Mouse (Mus musculus): Measurements from ENCODE around the gene Hist1h2ag.

Hist1h2ag gene

DNA sequence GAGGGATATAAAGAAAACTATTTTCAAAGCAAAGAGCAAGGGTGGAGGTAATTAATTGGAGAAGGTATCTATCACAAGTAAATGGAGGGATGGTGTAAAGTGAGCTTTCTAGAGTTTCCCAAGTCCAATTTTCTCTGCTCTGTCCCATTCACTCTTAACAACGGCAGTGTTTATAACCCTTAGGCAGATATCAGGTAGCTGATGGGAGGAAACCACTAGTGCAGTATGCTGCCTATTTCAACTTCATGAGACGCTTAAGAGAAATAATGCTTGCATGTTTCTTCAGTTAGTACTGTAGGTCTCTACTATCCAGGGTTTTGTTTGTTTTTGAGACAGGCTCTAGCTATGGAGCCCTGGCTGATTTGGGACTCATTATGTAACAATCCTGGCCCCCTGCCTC lies 5.3 kb downstream of the Hist1h2ag start:
- no peak for DNase-seq (ENCODE audit: inconsistent age in 2 of 2, low spot score in 1 of 2)

DNA sequence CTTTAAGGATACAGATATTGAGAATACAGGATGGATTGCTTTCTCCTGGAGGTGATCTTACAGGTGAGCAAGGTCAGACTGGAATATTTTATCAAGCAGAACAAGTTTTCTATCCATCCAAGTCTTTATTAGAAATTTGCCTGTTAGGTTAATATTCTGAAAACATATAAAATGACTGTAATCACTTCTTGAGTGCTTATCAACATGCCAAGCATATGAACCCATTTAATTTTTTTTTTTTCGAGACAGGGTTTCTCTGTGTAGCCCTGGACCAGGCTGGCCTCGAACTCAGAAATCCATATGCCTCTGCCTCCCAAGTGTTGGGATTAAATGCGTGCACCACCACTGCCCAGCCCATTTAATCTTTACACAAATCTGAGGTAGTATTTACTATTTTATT lies 5.8 kb downstream of the Hist1h2ag start:
- DNase-seq (ENCODE audit: inconsistent age in 2 of 2, low spot score in 1 of 2) = no peak

DNA sequence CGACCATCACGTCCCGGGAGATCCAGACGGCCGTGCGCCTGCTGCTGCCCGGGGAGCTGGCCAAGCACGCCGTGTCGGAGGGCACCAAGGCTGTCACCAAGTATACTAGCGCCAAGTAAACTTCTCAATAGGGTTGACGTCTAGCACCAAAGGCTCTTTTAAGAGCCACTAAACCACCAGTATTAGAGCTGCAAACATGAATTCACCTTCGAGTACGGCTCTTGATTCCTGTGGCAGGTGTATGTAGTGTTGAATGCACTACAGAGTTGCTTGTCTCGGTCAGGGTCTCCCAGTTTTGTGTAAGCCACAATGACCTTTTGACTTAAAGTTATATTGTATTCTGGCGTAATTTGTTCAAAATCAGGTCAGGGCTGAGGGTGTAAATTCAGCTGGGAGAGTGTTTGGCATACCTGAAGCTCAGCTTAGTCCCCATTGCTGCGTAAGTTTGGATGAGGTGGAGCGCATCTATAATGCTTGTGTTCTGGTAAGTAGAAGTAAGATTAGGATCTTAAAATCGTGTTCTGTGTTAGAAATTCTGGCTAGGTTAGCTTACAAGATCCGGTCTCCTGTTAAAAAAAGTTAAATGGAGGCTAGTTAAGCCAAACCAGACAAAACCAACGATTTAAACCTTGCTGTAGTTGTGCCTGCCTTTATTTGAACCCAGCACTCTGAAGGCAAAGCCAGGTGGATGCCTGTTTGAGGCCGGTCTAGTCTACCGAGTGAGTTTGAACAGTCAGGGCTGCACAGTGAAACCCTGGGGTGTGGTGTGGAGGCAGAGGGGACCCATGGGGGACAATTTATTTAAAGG lies 6.4 kb downstream of the Hist1h2ag start:
- DNase-seq (ENCODE audit: inconsistent age in 2 of 2, low spot score in 1 of 2) = peak in 1 of 2 experiments; percentile 53

DNA sequence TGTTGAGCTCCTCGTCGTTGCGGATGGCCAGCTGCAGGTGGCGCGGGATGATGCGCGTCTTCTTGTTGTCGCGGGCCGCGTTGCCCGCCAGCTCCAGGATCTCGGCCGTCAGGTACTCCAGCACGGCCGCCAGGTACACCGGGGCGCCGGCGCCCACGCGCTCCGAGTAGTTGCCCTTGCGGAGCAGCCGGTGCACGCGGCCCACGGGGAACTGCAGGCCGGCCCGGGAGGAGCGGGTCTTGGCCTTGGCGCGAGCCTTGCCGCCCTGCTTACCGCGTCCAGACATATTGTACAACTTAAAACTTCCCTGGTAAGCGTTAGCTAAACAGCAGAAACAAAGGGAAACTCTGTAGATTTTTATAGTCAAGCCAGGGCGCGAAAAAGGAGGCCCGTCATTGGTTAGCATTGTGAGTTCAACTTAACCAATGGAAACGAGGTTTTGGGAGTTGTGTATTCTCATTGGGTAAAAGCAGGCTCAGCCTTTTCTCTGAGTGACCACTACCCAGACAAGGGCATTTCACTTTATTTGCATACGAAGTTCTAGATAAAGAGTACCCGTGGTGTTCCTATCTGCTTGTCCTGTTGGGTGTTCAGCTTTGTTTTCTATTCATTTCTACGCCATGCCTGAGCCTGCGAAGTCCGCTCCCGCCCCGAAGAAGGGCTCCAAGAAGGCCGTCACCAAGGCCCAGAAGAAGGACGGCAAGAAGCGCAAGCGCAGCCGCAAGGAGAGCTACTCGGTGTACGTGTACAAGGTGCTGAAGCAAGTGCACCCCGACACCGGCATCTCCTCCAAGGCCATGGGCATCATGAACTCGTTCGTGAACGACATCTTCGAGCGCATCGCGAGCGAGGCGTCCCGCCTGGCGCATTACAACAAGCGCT lies 7.2 kb downstream of the Hist1h2ag start, which contains the start of the genes Hist1h2ah and Hist1h2bk:
Hist1h2ah (minus strand) TSS at position 302 of the 882 bp plus-strand sequence.
Hist1h2bk (plus strand) TSS at position 604 of the 882 bp plus-strand sequence.
- DNase-seq (ENCODE audit: inconsistent age in 2 of 2, low spot score in 1 of 2) = peak; percentile 84 to 95

DNA sequence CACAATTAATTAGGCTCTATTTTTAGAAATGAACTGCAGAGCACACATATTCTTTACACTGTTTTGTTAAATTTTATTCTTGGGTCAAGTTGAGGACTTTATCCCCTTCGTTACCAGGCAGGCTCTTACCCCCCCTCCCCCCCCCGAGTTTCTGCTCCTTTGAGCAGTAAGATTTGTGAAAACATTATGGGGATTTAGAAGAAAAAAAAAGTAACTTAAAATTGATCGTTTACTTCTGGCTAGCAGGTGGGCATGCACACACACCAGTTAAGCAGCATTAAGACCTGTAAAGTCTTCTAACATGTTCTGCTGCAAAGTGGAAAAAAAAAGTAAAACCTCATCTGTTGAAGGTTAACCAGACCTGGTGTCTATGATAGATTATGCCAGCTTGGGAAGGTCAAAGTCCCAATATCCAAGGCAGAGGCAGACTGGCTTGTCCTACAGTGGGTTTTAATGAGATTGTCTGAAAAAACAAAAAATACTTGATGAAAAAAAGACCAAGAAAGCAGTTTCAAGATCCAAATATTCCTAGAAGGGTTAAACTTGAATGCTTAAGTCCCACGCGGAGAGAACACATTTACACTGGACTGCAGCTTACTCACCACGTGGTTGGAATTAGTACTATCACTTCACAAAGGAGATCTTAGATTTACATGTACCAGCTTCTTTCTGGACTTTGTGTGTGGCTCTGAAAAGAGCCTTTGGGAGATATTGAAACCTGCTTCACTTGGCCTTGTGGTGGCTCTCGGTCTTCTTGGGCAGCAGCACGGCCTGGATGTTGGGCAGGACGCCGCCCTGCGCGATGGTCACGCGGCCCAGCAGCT lies 8.1 kb downstream of the Hist1h2ag start:
- peak in 1 of 2 experiments; percentile 67 for DNase-seq (ENCODE audit: inconsistent age in 2 of 2, low spot score in 1 of 2)

DNA sequence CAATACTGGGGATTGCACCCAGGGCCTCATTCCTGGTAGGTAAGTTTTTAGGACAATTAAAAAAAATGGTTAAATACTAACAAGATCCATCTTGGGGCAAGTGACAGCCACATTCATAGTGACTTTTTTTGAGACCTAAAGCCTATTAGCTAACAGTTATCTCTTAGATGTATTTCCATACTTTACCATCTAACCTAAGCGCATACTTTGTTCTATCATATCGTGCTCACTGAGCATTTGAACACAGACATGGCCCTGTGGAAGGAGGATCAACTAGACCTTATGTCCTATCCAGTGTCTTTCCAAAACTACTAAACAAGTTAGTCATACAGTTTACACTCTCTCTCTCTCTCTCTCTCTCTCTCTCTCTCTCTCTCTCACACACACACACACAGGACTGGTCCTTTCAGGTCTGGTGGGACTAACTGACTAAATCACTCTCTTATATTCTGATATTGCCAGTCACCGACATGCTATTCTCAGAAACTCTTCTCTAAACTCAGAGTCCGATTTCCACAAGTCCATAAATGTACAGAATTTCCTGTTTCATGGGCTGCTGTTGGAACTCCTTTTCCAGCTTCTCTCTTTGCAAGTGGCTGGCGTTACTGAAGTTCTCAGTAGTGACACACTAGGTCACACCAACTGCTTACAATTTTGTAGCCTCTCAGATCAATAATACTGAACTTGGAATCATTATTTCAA lies 8.9 kb downstream of the Hist1h2ag start:
- no peak for DNase-seq (ENCODE audit: inconsistent age in 2 of 2, low spot score in 1 of 2)

DNA sequence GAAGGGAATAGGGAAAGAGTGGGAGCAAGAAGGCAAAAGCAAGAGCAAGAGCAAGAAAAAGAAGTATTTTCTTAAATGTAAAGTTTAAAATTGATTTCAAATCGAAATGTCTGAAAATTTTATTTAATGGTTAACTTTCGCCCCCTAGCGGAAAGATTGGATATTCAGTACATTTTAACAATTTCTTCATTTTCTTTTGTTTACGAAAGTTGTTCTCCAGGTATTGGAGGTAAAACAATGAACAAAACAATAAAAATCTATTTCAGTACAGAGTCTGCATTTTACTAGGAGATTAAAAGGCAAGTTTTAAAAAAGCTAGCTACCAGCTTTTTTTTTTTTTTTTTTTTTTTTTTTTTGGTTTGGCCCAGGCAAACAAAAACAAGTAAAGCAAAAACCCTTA lies 12.3 kb downstream of the Hist1h2ag start:
- peak in 1 of 2 experiments; percentile 65 for DNase-seq (ENCODE audit: inconsistent age in 2 of 2, low spot score in 1 of 2)

DNA sequence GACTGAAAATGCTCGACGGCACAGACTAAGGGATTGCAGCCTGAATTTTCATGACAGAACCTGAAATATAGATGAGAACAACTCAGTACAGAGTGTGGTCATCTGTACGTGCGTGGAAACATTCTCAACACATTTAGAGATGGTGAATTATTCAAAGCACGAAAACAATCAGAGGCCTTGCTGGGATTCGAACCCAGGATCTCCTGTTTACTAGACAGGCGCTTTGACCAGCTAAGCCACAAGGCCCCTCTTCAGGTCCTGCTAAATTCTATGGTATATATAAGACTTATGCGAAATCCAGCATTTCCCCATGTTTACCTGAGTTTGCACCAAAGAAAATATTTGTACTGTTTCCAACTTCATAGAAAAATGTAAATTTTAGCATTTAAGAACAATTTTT lies 12.8 kb downstream of the Hist1h2ag start:
- no peak for DNase-seq (ENCODE audit: inconsistent age in 2 of 2, low spot score in 1 of 2)

DNA sequence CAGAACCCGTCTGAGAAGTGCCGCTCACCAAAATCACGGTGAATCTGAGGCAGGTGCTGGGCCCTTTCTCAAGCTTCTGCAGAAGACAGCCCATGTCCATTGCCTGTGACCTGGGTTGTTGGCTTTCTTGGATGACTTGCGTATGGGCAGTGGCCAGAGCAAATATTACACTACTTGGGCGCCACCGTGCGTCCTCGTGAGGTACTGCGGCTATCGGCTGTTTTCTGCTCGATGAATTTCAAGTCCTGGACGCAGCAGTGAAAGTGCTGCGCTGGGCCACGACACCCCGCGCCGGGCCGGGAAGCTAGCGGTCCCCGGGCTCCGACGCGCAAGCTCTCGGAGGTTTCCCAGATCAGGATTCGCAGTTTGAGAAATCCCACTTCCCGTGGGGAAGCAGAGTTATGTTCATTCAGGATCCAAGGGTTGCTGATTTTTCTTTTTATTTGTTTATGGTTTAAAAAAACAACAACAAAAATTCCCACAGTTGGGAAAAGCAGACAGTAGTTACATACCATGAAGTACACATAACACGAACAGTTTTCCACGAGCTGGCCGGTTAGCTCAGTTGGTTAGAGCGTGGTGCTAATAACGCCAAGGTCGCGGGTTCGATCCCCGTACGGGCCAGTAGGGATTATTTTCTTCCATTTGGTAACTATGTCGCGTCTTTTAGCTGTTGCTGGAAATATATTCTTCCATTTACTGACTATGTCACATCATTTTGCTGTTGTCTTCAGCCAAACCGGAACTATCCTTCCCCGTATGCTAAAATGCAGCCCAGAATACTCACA lies 13.9 kb downstream of the Hist1h2ag start:
- DNase-seq (ENCODE audit: inconsistent age in 2 of 2, low spot score in 1 of 2) = peak; percentile 95 to 99

DNA sequence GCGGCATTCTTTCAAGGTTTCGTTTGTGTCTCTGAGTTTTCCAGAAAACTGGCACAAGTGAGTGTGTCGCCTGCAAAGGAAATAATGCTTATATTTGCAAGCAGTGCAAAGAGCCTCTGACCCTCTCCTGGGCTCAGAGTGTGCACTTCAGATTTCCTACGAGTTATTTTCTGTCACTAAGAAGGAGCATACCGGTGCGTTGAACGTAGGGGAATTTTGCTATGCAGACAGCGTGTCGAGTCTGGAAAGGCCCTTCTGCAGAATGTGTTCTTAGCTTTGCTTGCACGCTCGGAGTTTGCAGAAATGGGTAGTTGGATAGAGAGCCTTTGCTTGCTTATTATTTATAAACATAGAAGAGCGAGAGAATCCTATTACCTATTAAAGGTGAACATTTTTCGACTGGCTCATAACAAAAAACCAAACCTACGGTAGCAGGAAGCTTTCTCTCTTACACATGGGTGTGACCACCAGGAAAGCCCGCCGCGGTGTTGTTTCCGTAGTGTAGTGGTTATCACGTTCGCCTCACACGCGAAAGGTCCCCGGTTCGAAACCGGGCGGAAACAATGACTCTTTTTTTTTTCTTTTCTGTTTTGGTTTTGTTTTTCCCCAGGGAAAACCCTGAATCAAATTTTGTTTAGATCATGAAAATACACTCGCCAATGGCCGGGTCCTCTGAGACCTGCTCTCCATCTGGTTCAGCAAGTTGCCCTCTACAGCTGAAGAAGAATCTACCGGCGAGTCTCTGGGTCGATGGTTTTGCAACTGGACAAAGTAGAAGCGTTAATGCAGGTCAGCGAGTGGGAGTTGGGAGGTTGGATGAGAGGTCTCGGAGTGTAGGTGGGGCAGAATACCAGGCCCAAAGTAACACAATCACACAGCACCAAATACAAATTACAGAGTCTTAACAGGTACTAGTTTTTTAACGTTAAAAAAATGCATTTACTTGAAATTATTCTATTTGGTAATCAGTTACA lies 16.4 kb downstream of the Hist1h2ag start:
- peak; percentile 83 to 96 for DNase-seq (ENCODE audit: inconsistent age in 2 of 2, low spot score in 1 of 2)

DNA sequence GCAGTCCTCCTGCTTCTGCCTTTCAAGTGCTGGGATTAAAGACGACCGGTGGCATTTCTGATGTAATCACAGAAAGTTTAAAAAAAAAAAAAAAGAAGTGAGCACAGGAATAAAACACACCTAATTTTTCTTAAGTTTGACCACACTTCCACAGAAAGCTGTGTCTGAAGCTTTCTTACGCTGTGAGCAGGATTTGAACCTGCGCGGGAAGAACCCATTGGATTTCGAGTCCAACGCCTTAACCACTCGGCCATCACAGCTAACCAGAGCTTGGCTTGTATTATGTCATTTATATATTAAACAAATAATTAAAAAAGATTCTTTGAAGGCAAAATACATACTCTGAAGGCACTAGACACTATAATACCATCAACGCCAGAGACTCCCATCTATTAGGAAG lies 20.5 kb downstream of the Hist1h2ag start:
- DNase-seq (ENCODE audit: inconsistent age in 2 of 2, low spot score in 1 of 2) = peak; percentile 85 to 96

DNA sequence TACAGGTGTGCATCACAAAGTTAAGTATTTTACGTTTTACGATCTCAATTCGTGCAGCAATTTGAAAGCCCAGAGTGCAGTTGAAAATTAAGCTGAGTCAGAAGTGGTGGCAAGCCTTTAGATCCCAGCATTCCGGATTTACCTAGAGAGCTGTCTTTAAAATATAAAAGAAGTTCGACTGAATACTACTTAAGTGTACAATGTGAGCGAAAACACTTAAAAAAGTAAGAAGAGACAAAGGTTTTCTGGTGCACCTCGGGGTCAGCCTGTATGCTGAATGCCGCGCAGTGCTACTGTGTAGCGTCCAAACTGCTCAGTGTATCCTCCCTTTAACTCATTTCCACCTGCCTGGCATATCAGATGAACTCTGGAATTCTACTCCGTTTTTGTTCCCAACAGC lies 21.2 kb downstream of the Hist1h2ag start:
- DNase-seq (ENCODE audit: inconsistent age in 2 of 2, low spot score in 1 of 2) = peak in 1 of 2 experiments; percentile 73

DNA sequence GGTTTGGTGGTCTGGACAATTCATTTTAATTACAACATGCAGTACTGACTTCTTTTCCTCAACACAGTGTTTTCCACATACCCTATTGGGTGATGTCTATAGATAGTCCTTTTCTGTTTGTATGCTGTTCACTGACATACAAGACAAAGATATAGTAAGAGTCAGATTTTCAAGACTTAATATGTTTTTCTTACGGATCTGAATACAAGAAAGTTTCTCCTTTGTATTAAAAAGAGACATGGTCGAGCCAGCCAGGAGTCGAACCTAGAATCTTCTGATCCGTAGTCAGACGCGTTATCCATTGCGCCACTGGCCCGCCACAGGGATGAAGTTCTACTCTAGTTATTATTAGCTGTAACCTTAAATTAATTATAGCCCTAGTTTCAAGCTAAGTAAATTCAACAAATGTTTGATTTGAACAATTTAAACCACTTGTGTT lies 21.8 kb downstream of the Hist1h2ag start:
- DNase-seq (ENCODE audit: inconsistent age in 2 of 2, low spot score in 1 of 2) = peak; percentile 70 to 95

DNA sequence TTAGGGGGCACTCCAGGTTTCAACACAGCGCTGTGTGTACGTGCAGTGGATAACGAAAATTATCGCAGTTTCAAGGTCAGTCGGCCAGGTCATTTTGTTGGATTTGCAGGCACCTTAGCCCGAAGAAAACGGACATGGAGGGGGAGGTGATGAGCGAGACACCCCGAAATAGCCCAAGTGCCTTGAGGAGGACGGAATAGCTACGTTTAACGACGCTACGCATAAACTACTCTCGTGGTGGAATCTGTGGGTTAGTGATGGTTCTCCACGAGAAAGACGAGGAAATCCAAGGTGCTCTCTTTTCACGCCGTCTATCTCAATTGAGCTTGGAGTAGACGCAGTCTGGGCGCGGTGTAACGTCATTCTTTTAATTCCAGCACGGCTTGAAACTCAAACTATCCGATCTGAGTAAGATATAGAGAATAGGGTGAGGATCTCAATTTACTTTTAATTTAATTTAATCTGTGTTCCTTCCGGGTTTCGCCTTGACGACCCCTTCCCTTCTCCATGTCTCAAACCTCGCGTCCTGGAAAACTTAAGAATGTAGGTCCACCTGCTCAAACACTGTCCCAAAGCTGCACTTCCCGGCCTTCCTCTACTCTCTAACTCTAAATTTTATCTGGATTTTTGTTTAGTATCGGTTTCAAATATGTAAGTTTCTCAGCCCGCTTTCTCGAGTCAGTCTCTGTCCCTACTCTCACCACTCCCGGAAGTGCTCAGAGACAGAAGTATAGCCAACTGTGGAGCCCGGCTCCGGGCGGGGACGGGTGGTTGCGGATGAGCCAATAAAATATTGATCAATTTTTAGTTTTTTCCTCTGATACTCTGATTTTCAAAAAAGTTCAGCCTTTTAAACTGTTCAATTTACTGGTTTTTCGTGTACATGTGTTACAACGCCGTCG lies 22.6 kb downstream of the Hist1h2ag start:
- DNase-seq (ENCODE audit: inconsistent age in 2 of 2, low spot score in 1 of 2) = peak in 1 of 2 experiments; percentile 78

DNA sequence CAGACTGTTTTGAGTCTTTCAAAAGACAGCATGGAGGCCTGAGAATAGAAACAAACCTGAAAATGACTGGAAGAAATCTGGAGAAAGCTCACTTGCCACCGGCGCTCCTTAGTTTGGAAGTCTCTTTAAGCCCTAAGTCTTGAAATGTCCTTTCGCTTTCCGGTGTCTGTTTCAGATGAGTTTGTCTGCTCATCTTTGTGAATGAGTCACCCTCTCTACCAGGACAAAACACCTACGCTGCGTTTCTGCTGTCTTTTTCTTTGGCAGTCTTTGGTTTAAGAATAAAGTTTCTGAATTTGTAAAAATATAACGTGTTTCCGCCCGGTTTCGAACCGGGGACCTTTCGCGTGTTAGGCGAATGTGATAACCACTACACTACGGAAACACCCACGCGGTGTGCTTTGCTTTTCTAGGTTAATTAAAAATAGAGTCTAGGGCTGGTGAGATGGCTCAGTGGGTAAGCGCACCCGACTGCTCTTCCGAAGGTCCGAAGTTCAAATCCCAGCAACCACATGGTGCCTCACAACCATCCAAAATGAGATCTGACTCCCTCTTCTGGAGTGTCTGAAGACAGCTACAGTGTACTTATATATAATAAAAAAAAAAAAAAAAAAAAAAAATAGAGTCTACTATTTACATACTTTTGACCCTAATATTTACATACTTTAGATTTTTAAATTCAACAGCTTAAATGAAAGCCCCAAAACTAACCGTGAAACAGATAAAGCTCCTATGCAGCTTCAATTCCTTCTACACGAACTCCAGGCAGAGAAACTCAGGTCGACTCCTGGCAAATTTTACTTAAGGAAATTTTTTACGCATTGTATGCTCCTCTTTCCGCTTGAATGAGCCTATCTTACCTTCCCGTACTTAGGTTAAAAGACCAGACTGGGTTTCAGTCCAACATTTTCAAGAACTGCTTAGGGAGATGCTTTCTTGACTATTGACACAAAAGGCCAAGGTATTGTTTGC lies 27.0 kb downstream of the Hist1h2ag start:
- peak; percentile 71 to 94 for DNase-seq (ENCODE audit: inconsistent age in 2 of 2, low spot score in 1 of 2)

DNA sequence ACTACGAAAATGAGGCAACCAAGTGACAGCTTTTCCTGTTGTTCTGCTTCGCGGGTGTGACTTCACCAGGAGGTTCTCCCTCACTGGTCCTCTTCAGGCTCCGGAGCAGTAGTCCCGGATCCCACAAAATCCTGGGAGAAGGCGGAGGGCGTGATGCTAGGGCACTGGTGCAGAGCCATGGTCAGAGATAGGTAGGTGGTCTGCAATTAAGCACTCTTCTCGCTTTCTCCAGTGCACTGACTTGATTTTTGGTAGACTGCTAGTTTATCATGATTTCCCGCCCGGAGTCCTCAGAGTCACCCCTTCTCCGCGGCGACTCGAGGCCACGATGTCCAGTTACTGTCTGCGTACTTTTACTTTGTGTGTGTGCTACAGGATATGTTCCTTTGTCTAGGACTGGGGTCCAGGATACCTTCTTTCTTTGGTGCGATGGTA lies 28.3 kb downstream of the Hist1h2ag start:
- DNase-seq (ENCODE audit: inconsistent age in 2 of 2, low spot score in 1 of 2) = peak in 1 of 2 experiments; percentile 72
